Mouse (Mus musculus) urinary bladder, adult 18-20 months (tissue): ENCODE data around the gene Tmem178.

ENCODE experiments used
- DNase-seq, 2 experiments: peaks; one replicate each; pipeline ENCODE4 v3.0.0; 2022; ENCODE audit warnings: low spot score in 2 of 2, mixed read lengths in 2 of 2

Gene Tmem178

GRCm38 (mm10) chr17:80982976-80983375, 38.5 kb downstream of the Tmem178 start:
- no peak for DNase-seq

GRCm38 (mm10) chr17:80991535-80992127, 47.2 kb downstream of the Tmem178 start:
- no peak for DNase-seq

- DNase-seq = no peak
Measured at GRCm38 (mm10) chr17:80997226-80997625, 52.8 kb downstream of the Tmem178 start.

- no peak for DNase-seq
Measured at GRCm38 (mm10) chr17:80998958-80999357, 54.5 kb downstream of the Tmem178 start.

GRCm38 (mm10) chr17:81001010-81001409, 56.6 kb downstream of the Tmem178 start:
- DNase-seq = no peak

- DNase-seq = no peak
Measured at GRCm38 (mm10) chr17:81001647-81002046, 57.2 kb downstream of the Tmem178 start.

GRCm38 (mm10) chr17:81002130-81002529, 57.7 kb downstream of the Tmem178 start:
- DNase-seq = no peak

GRCm38 (mm10) chr17:81004454-81004853, 60.0 kb downstream of the Tmem178 start:
- no peak for DNase-seq

- no peak for DNase-seq
Measured at GRCm38 (mm10) chr17:81005292-81005691, 60.9 kb downstream of the Tmem178 start.

- DNase-seq = no peak
Measured at GRCm38 (mm10) chr17:81009112-81009511, 64.7 kb downstream of the Tmem178 start.

GRCm38 (mm10) chr17:81010199-81010598, 65.8 kb downstream of the Tmem178 start:
- DNase-seq = no peak

- no peak for DNase-seq
Measured at GRCm38 (mm10) chr17:81010844-81011685, 66.6 kb downstream of the Tmem178 start.

GRCm38 (mm10) chr17:81015814-81016447, 71.5 kb downstream of the Tmem178 start:
- DNase-seq = no peak

GRCm38 (mm10) chr17:81017132-81017531, 72.7 kb downstream of the Tmem178 start:
- no peak for DNase-seq

- no peak for DNase-seq
Measured at GRCm38 (mm10) chr17:81027331-81027730, 82.9 kb downstream of the Tmem178 start.

GRCm38 (mm10) chr17:81031830-81032442, 87.5 kb downstream of the Tmem178 start:
- DNase-seq = no peak

- no peak for DNase-seq
Measured at GRCm38 (mm10) chr17:81032957-81033356, 88.5 kb downstream of the Tmem178 start.

GRCm38 (mm10) chr17:81035354-81035753, 90.9 kb downstream of the Tmem178 start:
- no peak for DNase-seq

- DNase-seq = no peak
Measured at GRCm38 (mm10) chr17:81038707-81039408, 94.4 kb downstream of the Tmem178 start.

GRCm38 (mm10) chr17:81041662-81042061, 97.2 kb downstream of the Tmem178 start:
- no peak for DNase-seq

- no peak for DNase-seq
Measured at GRCm38 (mm10) chr17:81044356-81044755, 99.9 kb downstream of the Tmem178 start.

GRCm38 (mm10) chr17:81045115-81045514, 100.7 kb downstream of the Tmem178 start:
- DNase-seq = no peak
